Mouse (Mus musculus) embryonic facial prominence, embryonic 13.5 days (tissue): ENCODE data around the gene Cacng2. TPM values are rescaled to one million over a fixed set of nuclear protein-coding genes. Genes with fewer than 3 reads are reported as not detected.

Experiments used
- ATAC-seq: fragments of 200-750 bp; cut with Nextera tagmentation; 2 replicates; pipeline ENCODE4 v1.8.0; 2017; ENCODE audit warnings: low read depth; ENCODE audit not compliant: insufficient number of reproducible peaks, insufficient read depth, low FRiP score, low TSS enrichment
- H3K27ac ChIP-seq: fragments of 300-500 bp; sonication (generic); 2 replicates; pipeline ENCODE4 v1.5.1; 2015; ENCODE audit warnings: moderate library complexity, mild to moderate bottlenecking, inconsistent platforms
- H3K27me3 ChIP-seq: fragments of 300-500 bp; sonication (generic); 2 replicates; pipeline ENCODE4 v1.6.1; 2015; ENCODE audit warnings: mild to moderate bottlenecking, inconsistent platforms
- H3K36me3 ChIP-seq: fragments of 300-500 bp; sonication (generic); 2 replicates; pipeline ENCODE4 v1.6.1; 2015; ENCODE audit warnings: mild to moderate bottlenecking, inconsistent platforms
- H3K4me1 ChIP-seq: fragments of 300-500 bp; sonication (generic); 2 replicates; pipeline ENCODE4 v1.6.1; 2015; ENCODE audit warnings: inconsistent platforms
- H3K4me2 ChIP-seq: fragments of 300-500 bp; sonication (generic); 2 replicates; pipeline ENCODE4 v1.6.1; 2015; ENCODE audit warnings: moderate library complexity, mild to moderate bottlenecking, inconsistent platforms
- H3K4me3 ChIP-seq: fragments of 300-500 bp; sonication (generic); 2 replicates; pipeline ENCODE4 v1.5.1; 2015; ENCODE audit warnings: mild to moderate bottlenecking, inconsistent platforms
- H3K9ac ChIP-seq: fragments of 300-500 bp; sonication (generic); 2 replicates; pipeline ENCODE4 v1.6.1; 2015; ENCODE audit warnings: mild to moderate bottlenecking, inconsistent platforms
- H3K9me3 ChIP-seq: fragments of 300-500 bp; sonication (generic); 2 replicates; pipeline ENCODE4 v1.6.1; 2016; ENCODE audit warnings: inconsistent platforms
- WGBS: fragments of 180-500 bp; shearing (Covaris S2); methylation state at CpG from one replicate; pipeline ENCODE4 v1.1.7; 2015; ENCODE audit warnings: mixed read lengths; 5-methylcytosine and 5-hydroxymethylcytosine counted together
- polyA plus RNA-seq: library from polyadenylated mRNA; unstranded; fragments of >200 nt; fragmentation: Nextera tagmentation; extraction: Ambion mirVana; gene quantifications from 2 replicates; pipeline ENCODE4 v1.2.1, GENCODE M21; 2015

Gene Cacng2
- polyA plus RNA-seq, 1 experiment from 2014 or later = 0.14 TPM

GRCm38 (mm10) chr15:78134606-78135005 is 14.8 kb upstream of the Cacng2 start:
- Histone ChIP-seq H3K27me3 (peaks cover 4% of the 10 kb centered on the region; the same call in 1 of the 2 replicates), H3K27ac (no peak overlapping the region), H3K4me3 (no peak overlapping the region), H3K9ac (no peak overlapping the region), H3K36me3 (no peaks in the 10 kb centered on the region), H3K4me2 (no peak overlapping the region), H3K9me3 (no peaks in the 10 kb centered on the region), H3K4me1 (no peaks in the 10 kb centered on the region)
- WGBS = 26% methylated on average over 6 of the region's 6 CpGs
- no peak for ATAC-seq

- H3K9ac ChIP-seq = no peak overlapping the region
- H3K9me3 ChIP-seq = no peaks in the 10 kb centered on the region
- H3K36me3 ChIP-seq = no peaks in the 10 kb centered on the region
- no peak overlapping the region for H3K27ac ChIP-seq
- 34% methylated on average over 2 of the region's 2 CpGs for WGBS
- no peaks in the 10 kb centered on the region for H3K4me1 ChIP-seq
- H3K27me3 ChIP-seq = peaks cover 4% of the 10 kb centered on the region; the same call in 1 of the 2 replicates
- no peak for ATAC-seq
- H3K4me3 ChIP-seq = no peak overlapping the region
- no peak overlapping the region for H3K4me2 ChIP-seq
These were observed 13.6 kb upstream of the Cacng2 start for GRCm38 (mm10) chr15:78133389-78133788.

- Histone ChIP-seq H3K9me3 (no peaks in the 10 kb centered on the region), H3K9ac (no peak overlapping the region), H3K27ac (no peak overlapping the region), H3K27me3 (peaks cover 31% of the 10 kb centered on the region), H3K4me2 (peak overlapping the region; percentile 65), H3K36me3 (no peaks in the 10 kb centered on the region), H3K4me3 (peak overlapping the region; percentile 31), H3K4me1 (peaks cover 4% of the 10 kb centered on the region; the same call in 1 of the 2 replicates)
- 0 out of 2 replicates have a peak, but pooled peaks have one; percentile 13 for ATAC-seq
- WGBS = 3% methylated on average over 39 of the region's 39 CpGs
These were observed 580 bp downstream of the Cacng2 start for GRCm38 (mm10) chr15:78119248-78119647.

- H3K4me2 ChIP-seq = no peak overlapping the region
- H3K9ac ChIP-seq = no peak overlapping the region
- H3K27me3 ChIP-seq = peaks cover 31% of the 10 kb centered on the region
- no peaks in the 10 kb centered on the region for H3K36me3 ChIP-seq
- 67% methylated on average over 18 of the region's 18 CpGs for WGBS
- no peak overlapping the region for H3K4me3 ChIP-seq
- no peak overlapping the region for H3K27ac ChIP-seq
- no peak for ATAC-seq
- peaks cover 4% of the 10 kb centered on the region; the same call in 1 of the 2 replicates for H3K4me1 ChIP-seq
- no peaks in the 10 kb centered on the region for H3K9me3 ChIP-seq
These were observed 1.4 kb downstream of the Cacng2 start for GRCm38 (mm10) chr15:78118275-78118995.

- H3K27ac ChIP-seq = no peak overlapping the region
- 87% methylated on average over 16 of the region's 16 CpGs for WGBS
- H3K4me3 ChIP-seq = no peak overlapping the region
- peaks cover 31% of the 10 kb centered on the region for H3K27me3 ChIP-seq
- no peak overlapping the region for H3K4me2 ChIP-seq
- H3K36me3 ChIP-seq = no peaks in the 10 kb centered on the region
- H3K9ac ChIP-seq = no peak overlapping the region
- H3K4me1 ChIP-seq = peaks cover 4% of the 10 kb centered on the region; the same call in 1 of the 2 replicates
- no peak for ATAC-seq
- no peaks in the 10 kb centered on the region for H3K9me3 ChIP-seq
These were observed 2.1 kb downstream of the Cacng2 start for GRCm38 (mm10) chr15:78117731-78118130.

GRCm38 (mm10) chr15:78116936-78117335 is 2.9 kb downstream of the Cacng2 start:
- H3K4me2 ChIP-seq = no peak overlapping the region
- WGBS = 79% methylated on average over 10 of the region's 10 CpGs
- peaks cover 31% of the 10 kb centered on the region for H3K27me3 ChIP-seq
- no peak overlapping the region for H3K9ac ChIP-seq
- no peak overlapping the region for H3K27ac ChIP-seq
- H3K9me3 ChIP-seq = no peaks in the 10 kb centered on the region
- H3K4me1 ChIP-seq = peaks cover 4% of the 10 kb centered on the region; the same call in 1 of the 2 replicates
- H3K4me3 ChIP-seq = no peak overlapping the region
- no peak for ATAC-seq
- H3K36me3 ChIP-seq = no peaks in the 10 kb centered on the region

- no peaks in the 10 kb centered on the region for H3K9me3 ChIP-seq
- no peaks in the 10 kb centered on the region for H3K36me3 ChIP-seq
- H3K4me3 ChIP-seq = no peak overlapping the region
- peaks cover 31% of the 10 kb centered on the region for H3K27me3 ChIP-seq
- no peak for ATAC-seq
- H3K9ac ChIP-seq = no peak overlapping the region
- WGBS = 71% methylated on average over 10 of the region's 10 CpGs
- no peak overlapping the region for H3K4me2 ChIP-seq
- no peak overlapping the region for H3K27ac ChIP-seq
- peaks cover 4% of the 10 kb centered on the region; the same call in 1 of the 2 replicates for H3K4me1 ChIP-seq
These were observed 3.6 kb downstream of the Cacng2 start for GRCm38 (mm10) chr15:78116244-78116643.

- H3K9me3 ChIP-seq = no peaks in the 10 kb centered on the region
- H3K9ac ChIP-seq = no peak overlapping the region
- H3K36me3 ChIP-seq = no peaks in the 10 kb centered on the region
- no peak overlapping the region for H3K27ac ChIP-seq
- H3K27me3 ChIP-seq = no peaks in the 10 kb centered on the region
- no peak overlapping the region for H3K4me2 ChIP-seq
- H3K4me1 ChIP-seq = no peaks in the 10 kb centered on the region
- WGBS = 58% methylated on average over 5 of the region's 5 CpGs
- no peak for ATAC-seq
- no peak overlapping the region for H3K4me3 ChIP-seq
These were observed 20.3 kb downstream of the Cacng2 start for GRCm38 (mm10) chr15:78099516-78099915.

GRCm38 (mm10) chr15:78096004-78096403 is 23.8 kb downstream of the Cacng2 start:
- H3K27me3 ChIP-seq = no peaks in the 10 kb centered on the region
- 83% methylated on average over 16 of the region's 16 CpGs for whole genome bisulfite sequencing
- no peaks in the 10 kb centered on the region for H3K36me3 ChIP-seq
- no peak overlapping the region for H3K4me2 ChIP-seq
- H3K4me3 ChIP-seq = no peak overlapping the region
- no peaks in the 10 kb centered on the region for H3K9me3 ChIP-seq
- no peak for ATAC-seq
- H3K4me1 ChIP-seq = no peaks in the 10 kb centered on the region
- no peak overlapping the region for H3K9ac ChIP-seq
- H3K27ac ChIP-seq = no peak overlapping the region

- no peaks in the 10 kb centered on the region for H3K27me3 ChIP-seq
- H3K9me3 ChIP-seq = no peaks in the 10 kb centered on the region
- H3K36me3 ChIP-seq = no peaks in the 10 kb centered on the region
- no peak overlapping the region for H3K9ac ChIP-seq
- no peaks in the 10 kb centered on the region for H3K4me1 ChIP-seq
- 88% methylated on average over 5 of the region's 5 CpGs for WGBS
- ATAC-seq = no peak
- no peak overlapping the region for H3K4me3 ChIP-seq
- no peak overlapping the region for H3K4me2 ChIP-seq
- H3K27ac ChIP-seq = no peak overlapping the region
These were observed 26.2 kb downstream of the Cacng2 start for GRCm38 (mm10) chr15:78093597-78093996.

- Histone ChIP-seq H3K36me3 (no peaks in the 10 kb centered on the region), H3K4me1 (no peaks in the 10 kb centered on the region), H3K27ac (no peak overlapping the region), H3K4me2 (no peak overlapping the region), H3K9ac (no peak overlapping the region), H3K27me3 (no peaks in the 10 kb centered on the region), H3K9me3 (no peaks in the 10 kb centered on the region), H3K4me3 (no peak overlapping the region)
- no peak for ATAC-seq
- 56% methylated on average over 13 of the region's 13 CpGs for WGBS
These were observed 36.8 kb downstream of the Cacng2 start for GRCm38 (mm10) chr15:78082841-78083572.

- ATAC-seq = no peak
- no peaks in the 10 kb centered on the region for H3K9me3 ChIP-seq
- 58% methylated on average over 8 of the region's 8 CpGs for WGBS
- no peaks in the 10 kb centered on the region for H3K36me3 ChIP-seq
- H3K4me2 ChIP-seq = no peak overlapping the region
- no peaks in the 10 kb centered on the region for H3K27me3 ChIP-seq
- no peak overlapping the region for H3K9ac ChIP-seq
- no peak overlapping the region for H3K4me3 ChIP-seq
- H3K4me1 ChIP-seq = no peaks in the 10 kb centered on the region
- no peak overlapping the region for H3K27ac ChIP-seq
These were observed 37.7 kb downstream of the Cacng2 start for GRCm38 (mm10) chr15:78082149-78082548.
